Mouse (Mus musculus) MEL (cell line): ENCODE data around the gene Ces2a. TPM values are rescaled to one million over a fixed set of nuclear protein-coding genes. Genes with fewer than 3 reads are reported as not detected.
A peak's percentile ranks its signal among the peaks of the same experiment; 100 is the strongest.

ENCODE experiments used
- DNase-seq: peaks from one replicate; pipeline ENCODE4 v3.0.0; 2011; ENCODE audit warnings: low read depth, low spot score
- H3K27ac ChIP-seq: 2 replicates; pipeline ENCODE4 v1.5.1; 2012; ENCODE audit warnings: low read depth, mild to moderate bottlenecking, control low read depth, low read length, moderate library complexity; ENCODE audit not compliant: control insufficient read depth
- H3K27me3 ChIP-seq, 2 experiments: fragments of 150-350 bp in 1 of 2; sonication (generic) in 1 of 2; 2 replicates each; pipeline ENCODE4 v1.6.1; 2012; ENCODE audit warnings: low read length in 2 of 2, mild to moderate bottlenecking in 2 of 2, improper control_type of control experiment in 1 of 2, moderate library complexity in 1 of 2; ENCODE audit not compliant: insufficient read depth in 2 of 2, control insufficient read depth in 1 of 2
- H3K36me3 ChIP-seq, 2 experiments: 2 replicates each; pipeline ENCODE4 v1.6.1; 2012 to 2014; ENCODE audit warnings: low read length in 2 of 2, improper control_type of control experiment in 1 of 2, inconsistent platforms in 1 of 2, mild to moderate bottlenecking in 1 of 2; ENCODE audit not compliant: insufficient read depth in 2 of 2, control insufficient read depth in 1 of 2
- H3K4me1 ChIP-seq, 2 experiments: fragments of 150-350 bp in 1 of 2; sonication (generic) in 1 of 2; 2 replicates each; pipeline ENCODE4 v1.6.1; 2012; ENCODE audit warnings: low read length in 2 of 2, improper control_type of control experiment in 1 of 2, mild to moderate bottlenecking in 1 of 2; ENCODE audit not compliant: insufficient read depth in 2 of 2, control insufficient read depth in 1 of 2
- H3K4me3 ChIP-seq, 2 experiments: fragments of 150-350 bp in 1 of 2; sonication (generic) in 1 of 2; 2 replicates each; pipeline ENCODE4 v1.5.1; 2012; ENCODE audit warnings: low read depth in 2 of 2, low read length in 2 of 2, mild to moderate bottlenecking in 2 of 2, moderate library complexity in 2 of 2, control low read depth in 1 of 2, improper control_type of control experiment in 1 of 2; ENCODE audit not compliant: control insufficient read depth in 1 of 2, insufficient read depth in 1 of 2
- H3K79me2 ChIP-seq: 2 replicates; pipeline ENCODE4 v1.6.1; 2012; ENCODE audit warnings: mild to moderate bottlenecking, low read length, moderate library complexity; ENCODE audit not compliant: control insufficient read depth, poor library complexity, insufficient read depth
- H3K9ac ChIP-seq: 2 replicates; pipeline ENCODE4 v1.6.1; 2012; ENCODE audit warnings: low read depth, mild to moderate bottlenecking, control low read depth, low read length, moderate library complexity; ENCODE audit not compliant: control insufficient read depth, poor library complexity, severe bottlenecking
- H3K9me3 ChIP-seq: fragments of 150-350 bp; sonication (generic); replicated peaks from 2 replicates; pipeline ENCODE4 v1.6.1; 2012; ENCODE audit warnings: mild to moderate bottlenecking, low read length, improper control_type of control experiment, moderate library complexity; ENCODE audit not compliant: insufficient read depth
- EP300 ChIP-seq, 2 experiments: IDR thresholded peaks; 2 replicates each; pipeline ENCODE4 v1.6.1; 2011; ENCODE audit warnings: improper control_type of control experiment in 2 of 2, low read length in 2 of 2, low read depth in 1 of 2, mild to moderate bottlenecking in 1 of 2
- ETS1 ChIP-seq: IDR thresholded peaks from 2 replicates; pipeline ENCODE4 v1.6.1; 2012; ENCODE audit warnings: low read depth, mild to moderate bottlenecking, inconsistent platforms, low read length, improper control_type of control experiment, moderate library complexity
- GATA1 ChIP-seq: IDR thresholded peaks from 2 replicates; pipeline ENCODE4 v1.6.1; 2011; ENCODE audit warnings: low read depth, low read length, improper control_type of control experiment
- HCFC1 ChIP-seq: IDR thresholded peaks from 2 replicates; pipeline ENCODE4 v1.6.1; 2012; ENCODE audit warnings: low read depth, mild to moderate bottlenecking, inconsistent platforms, low read length, improper control_type of control experiment, moderate library complexity
- JUND ChIP-seq: IDR thresholded peaks from 2 replicates; pipeline ENCODE4 v1.6.1; 2011; ENCODE audit warnings: low read depth, mild to moderate bottlenecking, improper control_type of control experiment, low read length
- KAT2A ChIP-seq: conservative IDR thresholded peaks from 2 replicates; pipeline ENCODE4 v1.6.1; 2012; ENCODE audit warnings: low read depth, low read length, improper control_type of control experiment, inconsistent platforms
- MAZ ChIP-seq: IDR thresholded peaks from 2 replicates; pipeline ENCODE4 v1.6.1; 2012; ENCODE audit warnings: low read depth, mild to moderate bottlenecking, inconsistent platforms, low read length, improper control_type of control experiment
- MYB ChIP-seq: IDR thresholded peaks from 2 replicates; pipeline ENCODE4 v1.6.1; 2011; ENCODE audit warnings: mild to moderate bottlenecking, low read depth, low read length, improper control_type of control experiment
- NRF1 ChIP-seq: IDR thresholded peaks from 2 replicates; pipeline ENCODE4 v1.6.1; 2014; ENCODE audit warnings: low read depth, mild to moderate bottlenecking, inconsistent platforms, low read length, improper control_type of control experiment, moderate library complexity; ENCODE audit not compliant: poor library complexity, insufficient read depth, severe bottlenecking
- POLR2AphosphoS5 ChIP-seq: IDR thresholded peaks from 2 replicates; pipeline ENCODE4 v1.6.1; 2012; ENCODE audit warnings: low read depth, borderline replicate concordance, mild to moderate bottlenecking, inconsistent platforms, low read length, moderate library complexity, mixed read lengths
- RCOR1 ChIP-seq: IDR thresholded peaks from 2 replicates; pipeline ENCODE4 v1.6.1; 2012; ENCODE audit warnings: low read depth, mild to moderate bottlenecking, inconsistent platforms, low read length, improper control_type of control experiment
- TAL1 ChIP-seq: IDR thresholded peaks from 2 replicates; pipeline ENCODE4 v1.6.1; 2012; ENCODE audit warnings: mild to moderate bottlenecking, inconsistent platforms, low read length, moderate library complexity, mixed read lengths
- TBP ChIP-seq: IDR thresholded peaks from 2 replicates; pipeline ENCODE4 v1.8.0; 2011; ENCODE audit warnings: low read depth, low read length, improper control_type of control experiment
- TCF12 ChIP-seq: IDR thresholded peaks from 2 replicates; pipeline ENCODE4 v1.6.1; 2014; ENCODE audit warnings: low read depth, mild to moderate bottlenecking, inconsistent platforms, low read length, improper control_type of control experiment, moderate library complexity
- ZMIZ1 ChIP-seq: IDR thresholded peaks from 2 replicates; pipeline ENCODE4 v1.6.1; 2012; ENCODE audit warnings: low read depth, mild to moderate bottlenecking, inconsistent platforms, low read length, improper control_type of control experiment, moderate library complexity
- polyA plus RNA-seq, 2 experiments: library from polyadenylated mRNA; stranded (reverse) in 1 of 2; unstranded in 1 of 2; fragments of >175 nt in 1 of 2; fragments of >200 nt in 1 of 2; gene quantifications; 2 replicates each; pipeline versions ENCODE4 v1.2.1 to v1.2.4; 2012; ENCODE audit warnings: low replicate concordance in 2 of 2, low read depth in 1 of 2; ENCODE audit not compliant: insufficient read length in 2 of 2, insufficient read depth in 1 of 2, missing spikeins in 1 of 2
- total RNA-seq: library from RNA; depleted of rRNA; stranded (reverse); fragments of 300-350 nt; gene quantifications from 2 replicates; pipeline ENCODE4 v1.2.3, GENCODE M21; 2012

The Ces2a gene
- total and polyA plus RNA-seq, 3 experiments, result not detected

- Histone ChIP-seq H3K4me1 (no peaks in the 10 kb centered on the region), H3K27ac (no peak overlapping the region), H3K9ac (no peak overlapping the region), H3K79me2 (no peaks in the 10 kb centered on the region), H3K9me3 (no peaks in the 10 kb centered on the region), H3K36me3 (no peaks in the 10 kb centered on the region), H3K27me3 (peaks cover 5% of the 10 kb centered on the region in 2 experiments; a peak in 3 of 4 replicates), H3K4me3 (no peak overlapping the region)
- DNase-seq, result no peak
- no peak for TF ChIP-seq POLR2AphosphoS5
These were observed 36.6 kb downstream of the Ces2a start for GRCm38 (mm10) chr8:104770365-104770764.

GRCm38 (mm10) chr8:104787049-104787448, 53.2 kb downstream of the Ces2a start:
- DNase-seq, result peak; percentile 73
- TF ChIP-seq JUND (peak; percentile 97), TAL1 (peak; percentile 36; the same call in 1 of the 2 replicates), ETS1 (peak; percentile 72), EP300 (IDR thresholded peaks at IDR 0.05; ENCODE audit: low read depth in 1 of 2, low read length in 2 of 2) (peak; percentile 90 to 92), GATA1 (peak; percentile 49; the same call in 1 of the 2 replicates), TCF12 (peak; percentile 25; the same call in 1 of the 2 replicates), RCOR1 (0 out of 2 replicates have a peak, but pooled peaks have one; percentile 32), NRF1 (no peak), KAT2A (no peak), MYB (peak; percentile 91), POLR2AphosphoS5 (no peak), HCFC1 (no peak), MAZ (no peak), TBP (no peak), ZMIZ1 (no peak)
- H3K4me3 ChIP-seq, result no peak overlapping the region

More at GRCm38 (mm10) chr8:104787049-104787448, 53.2 kb downstream of the Ces2a start:
- Histone ChIP-seq H3K27ac (peak overlapping the region; percentile 78), H3K9me3 (no peaks in the 10 kb centered on the region), H3K36me3 (peaks cover 0 to 22% of the 10 kb centered on the region in 2 experiments; a peak in 2 of 4 replicates), H3K27me3 (no peaks in the 10 kb centered on the region), H3K4me1 (peaks cover 2 to 25% of the 10 kb centered on the region in 2 experiments; a peak in 3 of 4 replicates), H3K9ac (no peak overlapping the region), H3K79me2 (no peaks in the 10 kb centered on the region)
